Comparison of ENCODE assay signal across 11 mouse cellular contexts in genomic region chr12:32487883-32488577, GRCm38 (mm10).
DNase-seq lines count a peak whose midpoint lies in the region; ATAC-seq lines count a peak whose summit lies in the region.
"Had no signal": no experiment of that assay in that cellular context is flagged by ENCODE, and none has a peak within 500 bp of the region (broad histone marks: within the 10 kb centered on the region; RNA-seq: fewer than 3 reads in every experiment).

No protein-coding gene starts in this region.

- DNase-seq in spleen, postnatal 36 days (ENCODE audit: low spot score in 2 of 2), result peak; percentile 6 to 11
- DNase-seq in spleen, postnatal 14 days (ENCODE audit: low spot score in 2 of 2), result no peak
- peak; percentile 12 for DNase-seq in kidney, postnatal 10 days
- no peak for DNase-seq in urinary bladder, postnatal 25 days (ENCODE audit: low spot score)
- DNase-seq: retina, postnatal 1 day; thymus, postnatal 25 days had no signal

- no peaks in the 10 kb centered on the region for H3K27me3 ChIP-seq in heart, embryonic 11.5 days (ENCODE audit: control insufficient read depth, insufficient read depth, low read length)
- H3K27me3 ChIP-seq: forebrain, embryonic 12.5 days; hindbrain, embryonic 15.5 days had no signal

- 0 out of 2 replicates have a peak, but pooled peaks have one; percentile 35 for ATAC-seq in heart, embryonic 11.5 days (replicated peaks; ENCODE audit: insufficient number of reproducible peaks, low FRiP score, low TSS enrichment)
- ATAC-seq in cerebellum, adult (ENCODE audit: insufficient number of reproducible peaks, low FRiP score, low TSS enrichment), result no peak
- no peak for ATAC-seq in monocyte, adult 5-6 weeks (replicated peaks; ENCODE audit: insufficient number of reproducible peaks, low FRiP score, low TSS enrichment, poor library complexity, severe bottlenecking)

- WGBS in heart, embryonic 11.5 days (ENCODE audit: insufficient replicate concordance), result 34% methylated on average over 3 of the region's 3 CpGs

- no peak overlapping the region for H3K4me3 ChIP-seq in heart, embryonic 11.5 days (ENCODE audit: low read depth, low read length)
- H3K4me3 ChIP-seq: forebrain, embryonic 12.5 days; hindbrain, embryonic 15.5 days had no signal

- H3K9me3 ChIP-seq in heart, embryonic 11.5 days (replicated peaks; ENCODE audit: control insufficient read depth, low read length), result no peaks in the 10 kb centered on the region
- H3K9me3 ChIP-seq: forebrain, embryonic 12.5 days; hindbrain, embryonic 15.5 days had no signal

- H3K9ac ChIP-seq in heart, embryonic 11.5 days (ENCODE audit: low read depth, low read length), result no peak overlapping the region
- H3K9ac ChIP-seq: forebrain, embryonic 12.5 days; hindbrain, embryonic 15.5 days had no signal

- peak overlapping the region; percentile 18; the same call in 1 of the 2 replicates for H3K27ac ChIP-seq in heart, embryonic 11.5 days (ENCODE audit: low read depth, low read length)
- H3K27ac ChIP-seq: forebrain, embryonic 12.5 days; hindbrain, embryonic 15.5 days had no signal

- no peaks in the 10 kb centered on the region for H3K4me1 ChIP-seq in heart, embryonic 11.5 days (ENCODE audit: control insufficient read depth, insufficient read depth, low read length)
- H3K4me1 ChIP-seq: forebrain, embryonic 12.5 days had no signal

- H3K36me3 ChIP-seq in heart, embryonic 11.5 days (ENCODE audit: control insufficient read depth, insufficient read depth, low read length), result no peaks in the 10 kb centered on the region
- H3K36me3 ChIP-seq: forebrain, embryonic 12.5 days; hindbrain, embryonic 15.5 days had no signal

- H3K4me2 ChIP-seq in heart, embryonic 11.5 days, result no peak overlapping the region
- H3K4me2 ChIP-seq: forebrain, embryonic 12.5 days; hindbrain, embryonic 15.5 days had no signal

Comparison
In these comparisons a context has a peak if more than half of its experiments do, and no peak if none do; other contexts are left out.
1. DNase-seq: peak in spleen, postnatal 36 days (2 of 2) and kidney, postnatal 10 days (single experiment); none in spleen, postnatal 14 days (0 of 2) and urinary bladder, postnatal 25 days (single experiment).